Mouse (Mus musculus) erythroid progenitor cell, adult 5-6 weeks (primary cell): ENCODE results near the gene Vil1. TPM values are rescaled to one million over a fixed set of nuclear protein-coding genes. Genes with fewer than 3 reads are reported as not detected.

Source experiments
- total RNA-seq, 2 experiments: library from RNA; stranded (forward) in 1 of 2; stranded (reverse) in 1 of 2; fragments of 150-400 nt in 1 of 2; fragments of 186-747, 209-891 nt in 1 of 2; gene quantifications; 2 replicates each; pipeline versions ENCODE4 v1.2.3 to v1.2.4; 2015 to 2017; ENCODE audit warnings: low replicate concordance in 2 of 2

Gene Vil1
- total RNA-seq, 2 experiments from 2014 or later = not detected

Other genes with a start within 250 kb of the Vil1 start
- not detected in 2 replicates for gene Cxcr1, start 214.7 kb upstream of the Vil1 start, total RNA-seq (2015; ENCODE audit: low replicate concordance)
- not detected in 2 replicates for gene Cxcr1, start 214.7 kb upstream of the Vil1 start, total RNA-seq (2017; ENCODE audit: low replicate concordance)
- gene Arpc2, start 173.3 kb upstream of the Vil1 start, total RNA-seq (2015; ENCODE audit: low replicate concordance) = 228 and 243 TPM in 2 replicates
- gene Arpc2, start 173.3 kb upstream of the Vil1 start, total RNA-seq (2017; ENCODE audit: low replicate concordance) = 69.4 and 89.7 TPM in 2 replicates
- gene Gpbar1, start 130.8 kb upstream of the Vil1 start, total RNA-seq (2015; ENCODE audit: low replicate concordance) = not detected in 2 replicates
- not detected in 2 replicates for gene Gpbar1, start 130.8 kb upstream of the Vil1 start, total RNA-seq (2017; ENCODE audit: low replicate concordance)
- gene Aamp, start 124.6 kb upstream of the Vil1 start, total RNA-seq (2015; ENCODE audit: low replicate concordance) = 12.6 and 14.3 TPM in 2 replicates
- 17.1 and 26.6 TPM in 2 replicates for gene Aamp, start 124.6 kb upstream of the Vil1 start, total RNA-seq (2017; ENCODE audit: low replicate concordance)
- gene Pnkd, start 124.4 kb upstream of the Vil1 start, total RNA-seq (2015; ENCODE audit: low replicate concordance) = 6.5 and 12.2 TPM in 2 replicates
- 0.76 and 1.8 TPM in 2 replicates for gene Pnkd, start 124.4 kb upstream of the Vil1 start, total RNA-seq (2017; ENCODE audit: low replicate concordance)
- gene Tmbim1, start 103.8 kb upstream of the Vil1 start, total RNA-seq (2015; ENCODE audit: low replicate concordance) = not detected in 2 replicates
- gene Tmbim1, start 103.8 kb upstream of the Vil1 start, total RNA-seq (2017; ENCODE audit: low replicate concordance) = 0.45 and 0.90 TPM in 2 replicates
- not detected in 2 replicates for gene Catip, start 47.3 kb upstream of the Vil1 start, total RNA-seq (2015; ENCODE audit: low replicate concordance)
- not detected in 2 replicates for gene Catip, start 47.3 kb upstream of the Vil1 start, total RNA-seq (2017; ENCODE audit: low replicate concordance)
- 7.5 and 9.0 TPM in 2 replicates for gene Slc11a1, start 34.2 kb upstream of the Vil1 start, total RNA-seq (2015; ENCODE audit: low replicate concordance)
- 12.5 and 19.4 TPM in 2 replicates for gene Slc11a1, start 34.2 kb upstream of the Vil1 start, total RNA-seq (2017; ENCODE audit: low replicate concordance)
- gene Ctdsp1, start 17.9 kb upstream of the Vil1 start, total RNA-seq (2015; ENCODE audit: low replicate concordance) = 64.5 and 65.0 TPM in 2 replicates
- 18.5 and 26.8 TPM in 2 replicates for gene Ctdsp1, start 17.9 kb upstream of the Vil1 start, total RNA-seq (2017; ENCODE audit: low replicate concordance)
- gene Cnot9, start 96.7 kb downstream of the Vil1 start, total RNA-seq (2015; ENCODE audit: low replicate concordance) = 28.5 and 39.6 TPM in 2 replicates
- gene Cnot9, start 96.7 kb downstream of the Vil1 start, total RNA-seq (2017; ENCODE audit: low replicate concordance) = 19.6 and 43.3 TPM in 2 replicates
- not detected in 2 replicates for gene Plcd4, start 133.5 kb downstream of the Vil1 start, total RNA-seq (2015; ENCODE audit: low replicate concordance)
- gene Plcd4, start 133.5 kb downstream of the Vil1 start, total RNA-seq (2017; ENCODE audit: low replicate concordance) = 0.39 TPM in 1 of 2 replicates, not detected in the other
- 15.5 and 30.2 TPM in 2 replicates for gene Usp37, start 134.9 kb downstream of the Vil1 start, total RNA-seq (2015; ENCODE audit: low replicate concordance)
- gene Usp37, start 134.9 kb downstream of the Vil1 start, total RNA-seq (2017; ENCODE audit: low replicate concordance) = 29.0 and 33.9 TPM in 2 replicates
- gene Zfp142, start 178.9 kb downstream of the Vil1 start, total RNA-seq (2015; ENCODE audit: low replicate concordance) = 19.3 and 20.5 TPM in 2 replicates
- gene Zfp142, start 178.9 kb downstream of the Vil1 start, total RNA-seq (2017; ENCODE audit: low replicate concordance) = 15.4 and 19.9 TPM in 2 replicates
- 2.9 and 7.2 TPM in 2 replicates for gene Bcs1l, start 178.9 kb downstream of the Vil1 start, total RNA-seq (2015; ENCODE audit: low replicate concordance)
- gene Bcs1l, start 178.9 kb downstream of the Vil1 start, total RNA-seq (2017; ENCODE audit: low replicate concordance) = 9.0 and 18.5 TPM in 2 replicates
- gene Rnf25, start 192.0 kb downstream of the Vil1 start, total RNA-seq (2015; ENCODE audit: low replicate concordance) = 9.0 and 32.7 TPM in 2 replicates
- 8.5 and 17.9 TPM in 2 replicates for gene Rnf25, start 192.0 kb downstream of the Vil1 start, total RNA-seq (2017; ENCODE audit: low replicate concordance)
- not detected in 2 replicates for gene Stk36, start 192.1 kb downstream of the Vil1 start, total RNA-seq (2015; ENCODE audit: low replicate concordance)
- gene Stk36, start 192.1 kb downstream of the Vil1 start, total RNA-seq (2017; ENCODE audit: low replicate concordance) = not detected in 2 replicates